Mouse (Mus musculus): ENCODE measurements at regions not wholly inside any gene's neighbourhood (a gene's known extent, or its start where the extent isn't known, plus 50 kb on each side); places are given as distances from the start of the nearest gene placed in this dataset.
"Not testable (repeated sequence)": the region's sequence is repeated elsewhere in the genome, so short reads cannot be mapped to it uniquely, and the experiment has no call there.

- no peak for DNase-seq (ENCODE audit: low spot score in 2 of 2)
Measured at GRCm38 (mm10) chr9:88220360-88220759, 106.6 kb upstream of the Nt5e start.

GRCm38 (mm10) chr9:88221276-88221675 lies 105.7 kb upstream of the Nt5e start:
- no peak for DNase-seq (ENCODE audit: low spot score in 2 of 2)

GRCm38 (mm10) chr9:88221850-88222353 lies 105.1 kb upstream of the Nt5e start:
- DNase-seq (ENCODE audit: low spot score in 2 of 2), result peak; percentile 54 to 63

- DNase-seq (ENCODE audit: low spot score in 2 of 2), result no peak
Measured at GRCm38 (mm10) chr9:88237126-88237525, 89.9 kb upstream of the Nt5e start.

GRCm38 (mm10) chr9:88238346-88238745 lies 88.7 kb upstream of the Nt5e start:
- DNase-seq (ENCODE audit: low spot score in 2 of 2), result no peak

- DNase-seq (ENCODE audit: low spot score in 2 of 2), result no peak
Measured at GRCm38 (mm10) chr9:88240740-88241139, 86.3 kb upstream of the Nt5e start.

GRCm38 (mm10) chr9:88241203-88241995 lies 85.6 kb upstream of the Nt5e start:
- DNase-seq (ENCODE audit: low spot score in 2 of 2), result peak; percentile 57 to 68

- DNase-seq (ENCODE audit: low spot score in 2 of 2), result no peak
Measured at GRCm38 (mm10) chr9:88242530-88242929, 84.5 kb upstream of the Nt5e start.

- no peak for DNase-seq (ENCODE audit: low spot score in 2 of 2)
Measured at GRCm38 (mm10) chr9:88244492-88244891, 82.5 kb upstream of the Nt5e start.

GRCm38 (mm10) chr9:88255948-88256347 lies 71.0 kb upstream of the Nt5e start:
- no peak for DNase-seq (ENCODE audit: low spot score in 2 of 2)

- DNase-seq (ENCODE audit: low spot score in 2 of 2), result no peak
Measured at GRCm38 (mm10) chr9:88259627-88260026, 67.4 kb upstream of the Nt5e start.

- DNase-seq (ENCODE audit: low spot score in 2 of 2), result no peak
Measured at GRCm38 (mm10) chr9:88260072-88260635, 66.8 kb upstream of the Nt5e start.

- no peak for DNase-seq (ENCODE audit: low spot score in 2 of 2)
Measured at GRCm38 (mm10) chr9:88262461-88262860, 64.5 kb upstream of the Nt5e start.

- DNase-seq (ENCODE audit: low spot score in 2 of 2), result not testable (repeated sequence)
Measured at GRCm38 (mm10) chr9:88266346-88266745, 60.7 kb upstream of the Nt5e start.

- no peak for DNase-seq (ENCODE audit: low spot score in 2 of 2)
Measured at GRCm38 (mm10) chr9:88268811-88269210, 58.2 kb upstream of the Nt5e start.

GRCm38 (mm10) chr9:88269216-88269615 lies 57.8 kb upstream of the Nt5e start:
- no peak for DNase-seq (ENCODE audit: low spot score in 2 of 2)

GRCm38 (mm10) chr9:88270836-88271235 lies 56.2 kb upstream of the Nt5e start:
- no peak for DNase-seq (ENCODE audit: low spot score in 2 of 2)

- no peak for DNase-seq (ENCODE audit: low spot score in 2 of 2)
Measured at GRCm38 (mm10) chr9:88273304-88273703, 53.7 kb upstream of the Nt5e start.

GRCm38 (mm10) chr9:88274040-88274439 lies 53.0 kb upstream of the Nt5e start:
- DNase-seq (ENCODE audit: low spot score in 2 of 2), result peak in 1 of 2 experiments; percentile 6

- DNase-seq (ENCODE audit: low spot score in 2 of 2), result no peak
Measured at GRCm38 (mm10) chr9:88274681-88275336, 52.2 kb upstream of the Nt5e start.

- no peak for DNase-seq (ENCODE audit: low spot score in 2 of 2)
Measured at GRCm38 (mm10) chr9:88276023-88276568, 50.9 kb upstream of the Nt5e start.

GRCm38 (mm10) chr9:88277031-88277430 lies 50.0 kb upstream of the Nt5e start:
- no peak for DNase-seq (ENCODE audit: low spot score in 2 of 2)
